Mouse (Mus musculus) layer of hippocampus, adult 9-10 months (tissue): ENCODE data around the gene Aox2.

Experiments
- DNase-seq: peaks from one replicate; pipeline ENCODE4 v3.0.0; 2022; ENCODE audit warnings: low spot score

The Aox2 gene

DNA sequence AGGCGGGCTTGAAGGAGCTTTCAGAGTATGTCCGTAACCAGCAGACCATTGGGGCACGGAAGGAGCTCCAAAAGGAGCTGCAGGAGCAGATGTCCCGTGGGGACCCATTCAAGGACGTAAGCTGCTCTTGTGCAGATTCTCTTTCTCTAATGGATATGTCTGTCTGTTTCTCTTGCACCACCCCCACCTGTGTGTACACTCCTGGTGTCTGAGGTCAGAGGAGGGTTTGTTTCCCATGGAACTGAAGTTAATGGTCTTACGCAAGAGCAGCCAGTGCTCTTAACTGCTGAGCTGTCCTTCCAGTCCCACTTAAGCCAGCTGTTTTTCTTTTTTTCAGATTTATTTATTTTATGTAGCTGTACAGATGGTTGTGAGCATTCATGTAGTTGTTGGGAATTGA is 123.3 kb downstream of the Aox2 start:
- DNase-seq, result no peak

DNA sequence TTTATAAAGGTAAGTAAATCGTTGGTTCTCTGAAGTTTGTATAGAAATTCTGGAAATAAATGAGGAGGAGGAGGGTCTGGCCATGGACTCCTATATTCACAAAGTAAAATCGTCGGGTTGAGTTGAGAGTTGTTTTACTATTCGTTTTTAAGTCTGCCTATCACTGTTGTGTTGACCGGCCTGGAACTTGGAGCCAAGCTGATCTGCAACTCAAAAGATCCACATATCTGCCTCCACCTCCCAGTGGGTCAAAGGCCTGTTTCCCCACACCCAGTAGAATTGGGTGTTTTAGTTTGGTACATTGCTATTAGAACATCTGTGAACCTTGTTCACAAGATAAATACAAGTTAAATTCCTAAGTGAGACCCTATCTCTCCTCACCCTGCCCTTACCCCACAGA is 125.6 kb downstream of the Aox2 start:
- DNase-seq, result no peak

DNA sequence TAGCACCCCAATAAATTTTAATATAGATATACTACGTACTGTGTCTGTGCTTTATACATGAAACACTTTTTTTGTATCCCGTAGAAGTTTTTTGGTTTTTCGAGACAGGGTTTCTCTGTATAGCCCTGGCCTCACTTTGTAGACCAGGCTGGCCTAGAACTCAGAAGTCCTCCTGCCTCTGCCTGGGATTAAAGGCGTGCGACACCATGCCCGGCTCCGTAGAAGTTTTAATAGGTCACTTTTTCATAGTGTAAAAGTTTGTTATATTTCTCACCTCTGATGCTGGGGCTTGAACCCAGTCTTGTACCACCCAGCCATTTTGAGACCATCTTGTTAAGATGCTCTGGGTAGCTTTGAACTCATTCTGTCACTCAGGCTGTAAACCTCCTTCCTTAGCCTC is 129.2 kb downstream of the Aox2 start:
- no peak for DNase-seq

DNA sequence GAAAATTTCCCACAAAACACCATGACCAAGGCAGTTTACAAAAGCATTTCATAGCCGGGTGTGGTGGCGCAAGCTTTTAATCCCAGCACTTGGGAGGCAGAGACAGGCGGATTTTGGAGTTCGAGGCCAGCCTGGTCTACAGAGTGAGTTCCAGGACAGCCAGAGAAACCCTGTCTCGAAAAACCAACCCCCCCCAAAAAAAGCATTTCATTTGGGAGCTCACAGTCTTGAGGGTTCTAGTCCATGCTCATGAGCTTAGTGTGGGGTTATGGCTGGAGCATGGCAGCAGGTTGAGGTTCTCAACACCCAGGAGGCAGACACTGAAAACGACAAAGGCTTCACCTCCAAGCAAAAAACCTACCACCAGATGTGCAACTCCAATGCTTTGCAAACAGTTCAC is 130.0 kb downstream of the Aox2 start:
- no peak for DNase-seq

DNA sequence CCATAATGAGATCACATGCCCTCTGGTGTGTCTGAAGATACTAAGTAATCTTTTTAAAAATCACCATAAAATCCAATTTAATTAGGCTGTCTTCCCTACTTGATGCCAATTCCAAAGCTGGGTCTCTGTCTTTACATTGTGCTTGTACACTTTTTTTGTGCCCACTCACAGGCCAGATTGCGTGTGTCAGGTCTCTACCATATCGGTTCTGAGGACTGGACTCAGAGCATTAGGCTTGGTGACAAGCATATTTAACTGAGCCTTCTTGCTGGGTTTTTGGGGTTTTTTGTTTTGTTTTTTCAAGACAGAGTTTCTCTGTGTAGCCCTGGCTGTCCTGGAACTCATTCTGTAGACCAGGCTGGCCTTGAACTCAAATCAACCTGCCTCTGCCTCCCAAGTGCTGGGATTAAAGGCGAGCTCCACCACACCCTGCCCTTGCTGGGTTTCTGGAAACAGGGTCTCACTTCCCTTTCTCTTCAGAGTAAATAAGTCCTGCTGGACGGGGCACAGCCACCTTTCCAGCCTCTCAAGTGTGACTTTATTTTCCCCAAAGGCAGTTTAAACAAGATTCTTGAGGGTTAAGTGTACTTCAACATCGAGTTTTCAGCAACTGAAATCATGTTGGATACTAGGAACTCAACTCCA is 131.5 kb downstream of the Aox2 start:
- DNase-seq, result no peak

DNA sequence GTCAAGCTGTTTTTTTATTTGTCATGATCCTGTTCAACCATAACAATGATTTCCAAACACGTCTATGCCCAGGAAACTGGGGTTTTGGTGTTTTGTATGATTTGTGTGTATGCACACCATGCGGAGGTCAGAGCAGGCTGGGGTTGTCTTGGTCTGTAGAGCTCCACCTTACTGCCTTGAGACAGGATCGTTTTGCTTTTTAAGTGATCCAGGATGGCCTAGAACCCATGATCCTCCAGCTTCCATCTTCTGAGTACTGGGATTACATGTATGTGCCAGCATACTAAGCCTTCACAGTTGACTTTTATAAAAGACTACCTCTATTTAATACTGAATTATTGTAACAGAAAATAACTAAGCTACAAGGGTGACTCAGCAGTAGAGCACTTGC is 132.1 kb downstream of the Aox2 start:
- DNase-seq, result no peak

DNA sequence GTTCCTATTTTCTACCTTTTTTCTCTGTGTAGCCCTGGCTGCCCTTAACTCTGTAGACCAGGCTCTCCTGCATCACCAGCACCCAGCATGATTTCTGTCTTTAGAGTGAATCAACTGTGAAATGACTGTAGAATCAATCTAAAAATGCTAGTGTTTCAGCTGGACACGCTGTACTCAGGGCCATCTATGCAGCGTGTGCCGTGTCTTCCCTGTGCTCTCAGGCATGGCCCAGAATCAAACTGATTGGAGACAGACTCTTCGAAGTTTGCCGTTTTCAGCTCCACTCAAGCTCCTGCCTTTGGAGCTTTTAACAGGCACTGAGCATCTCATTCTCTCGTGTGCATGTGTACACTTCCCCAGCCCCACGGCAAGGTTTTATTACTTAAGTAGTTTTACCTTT is 132.7 kb downstream of the Aox2 start:
- DNase-seq, result no peak

DNA sequence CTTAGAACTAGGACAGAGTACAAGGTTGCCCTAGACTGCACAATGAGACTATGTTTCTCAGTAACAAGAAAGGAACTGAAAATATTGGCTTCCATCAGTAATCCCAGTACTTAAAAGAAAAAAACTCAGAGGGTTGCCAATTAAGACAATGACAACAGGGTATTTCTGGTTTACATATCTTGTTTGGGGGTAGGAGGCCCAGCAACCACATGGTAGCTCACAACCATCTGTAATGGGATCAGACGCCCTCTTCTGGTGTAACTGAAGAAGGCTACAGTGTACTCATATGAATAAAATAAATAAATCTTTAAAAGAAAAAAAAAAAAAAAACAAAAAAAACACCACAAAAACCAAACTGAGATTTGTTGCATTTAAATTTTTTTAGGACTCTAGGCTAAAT is 137.3 kb downstream of the Aox2 start:
- DNase-seq, result no peak

DNA sequence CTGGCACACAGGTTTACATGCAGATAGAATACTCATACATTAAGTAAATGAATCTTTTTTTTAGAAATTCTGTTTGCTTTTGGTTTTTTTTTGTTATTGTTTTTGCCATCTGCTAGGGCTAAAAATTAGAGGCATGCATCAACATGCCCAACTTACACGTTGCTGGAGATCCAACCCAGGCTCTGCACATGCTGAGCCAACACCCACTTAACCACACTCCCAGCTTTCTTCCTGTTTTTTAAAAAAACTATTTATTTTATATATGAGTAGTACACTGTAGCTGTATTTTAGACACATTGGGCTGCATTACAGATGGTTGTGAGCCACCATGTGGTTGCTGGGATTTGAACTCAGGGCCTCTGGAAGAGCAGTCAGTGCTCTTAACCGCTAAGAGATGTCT is 137.9 kb downstream of the Aox2 start:
- DNase-seq, result no peak

DNA sequence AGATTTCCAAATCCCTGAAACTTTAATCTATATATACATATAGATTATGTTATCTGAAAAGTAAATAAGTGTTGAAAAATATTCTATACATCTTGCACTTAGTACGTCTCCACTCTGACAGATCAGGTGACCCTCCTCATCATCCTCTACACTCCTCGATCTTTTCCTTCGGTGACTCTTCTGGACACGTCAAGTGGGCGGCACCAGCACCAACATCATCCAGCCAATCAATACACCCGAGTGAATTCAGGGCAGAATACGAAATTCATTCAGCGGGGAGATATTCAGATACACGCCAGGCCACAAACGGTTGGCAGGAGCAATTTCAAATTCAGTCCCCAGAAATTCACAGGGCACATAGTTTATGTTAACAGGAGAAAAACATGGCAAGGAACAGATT is 141.9 kb downstream of the Aox2 start:
- no peak for DNase-seq

DNA sequence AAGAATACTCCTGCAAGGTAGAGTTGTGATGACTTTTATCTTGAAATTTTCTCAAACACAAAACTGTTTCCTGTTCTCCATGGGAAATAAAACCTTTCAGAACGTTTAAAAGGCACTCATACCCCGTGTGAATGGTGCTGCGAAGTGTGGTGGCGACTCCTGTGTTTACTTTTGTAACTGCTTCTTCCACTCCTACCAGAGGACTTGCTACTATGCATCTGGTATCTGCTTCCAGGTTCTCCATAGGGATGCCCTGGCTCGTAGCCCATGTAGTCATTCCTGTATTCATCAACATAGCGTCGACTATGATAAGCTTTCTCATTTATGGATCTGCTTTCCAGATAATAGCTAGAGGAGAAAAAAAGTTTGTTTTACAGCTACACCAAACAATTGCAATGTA is 142.8 kb downstream of the Aox2 start:
- no peak for DNase-seq

DNA sequence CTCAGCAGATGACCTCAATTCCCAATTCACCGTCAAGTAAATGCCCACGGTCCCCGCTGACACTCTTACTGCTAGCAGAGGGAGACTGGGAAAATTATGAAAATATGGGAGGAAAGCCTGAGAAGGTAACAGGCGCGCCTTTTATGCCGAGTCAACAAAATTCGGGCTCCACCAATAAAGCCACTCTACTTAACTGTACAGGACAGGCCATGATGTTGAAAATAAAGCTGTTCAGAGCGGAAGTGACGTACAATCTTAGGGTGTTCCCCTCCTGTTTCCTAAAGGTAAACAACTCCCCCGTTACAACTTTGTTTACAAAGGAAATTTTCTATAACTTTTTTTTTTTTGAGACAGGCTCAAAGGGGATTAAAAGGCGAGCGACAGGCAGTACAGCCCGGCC is 144.8 kb downstream of the Aox2 start:
- no peak for DNase-seq

DNA sequence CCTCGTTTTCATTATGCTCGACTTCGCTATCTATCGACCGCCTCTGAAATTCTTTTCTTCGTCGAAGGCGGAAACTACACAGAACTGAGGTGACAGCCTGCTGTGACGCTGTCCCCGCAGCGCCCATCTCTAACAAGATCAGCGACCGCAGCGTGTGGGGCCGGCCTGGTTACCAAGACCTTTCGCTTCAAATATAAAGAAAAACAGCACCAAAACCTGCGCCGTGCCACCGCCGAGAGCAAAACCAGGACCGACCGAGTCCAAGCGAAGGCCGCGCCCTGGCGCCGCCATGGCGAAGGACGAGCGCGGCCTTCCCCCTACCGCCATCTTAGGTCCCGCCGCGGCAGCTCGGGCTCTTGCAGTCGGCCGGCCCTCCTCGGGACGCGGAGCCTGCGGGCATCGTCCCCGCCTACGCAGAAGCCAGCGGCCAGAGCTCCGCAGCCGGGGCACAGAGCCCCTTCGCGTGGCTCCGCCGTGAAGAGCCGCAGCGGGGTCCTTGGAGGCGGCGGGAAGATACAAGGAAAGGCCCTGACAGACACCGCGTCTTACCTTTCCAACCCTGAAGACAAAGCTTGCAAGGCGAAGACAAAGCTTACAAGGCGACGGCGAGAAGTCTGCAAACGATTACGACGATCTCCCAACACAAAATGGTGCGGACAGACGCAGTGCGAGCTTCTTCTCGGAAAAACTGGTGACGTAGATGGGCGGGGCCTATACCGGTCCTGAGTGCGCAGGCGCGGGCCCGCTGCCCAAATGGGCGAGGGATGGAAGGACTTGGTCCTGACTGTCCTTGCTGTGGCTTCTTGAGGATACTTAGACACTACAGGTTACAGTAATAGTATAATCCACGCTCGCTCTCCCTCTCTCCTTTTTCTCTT is 145.5 kb downstream of the Aox2 start, which contains the start of gene Clk1:
Gene Clk1 (minus strand): TSS at position 696 of the 878 bp plus-strand sequence.
- peak; percentile 94 for DNase-seq

DNA sequence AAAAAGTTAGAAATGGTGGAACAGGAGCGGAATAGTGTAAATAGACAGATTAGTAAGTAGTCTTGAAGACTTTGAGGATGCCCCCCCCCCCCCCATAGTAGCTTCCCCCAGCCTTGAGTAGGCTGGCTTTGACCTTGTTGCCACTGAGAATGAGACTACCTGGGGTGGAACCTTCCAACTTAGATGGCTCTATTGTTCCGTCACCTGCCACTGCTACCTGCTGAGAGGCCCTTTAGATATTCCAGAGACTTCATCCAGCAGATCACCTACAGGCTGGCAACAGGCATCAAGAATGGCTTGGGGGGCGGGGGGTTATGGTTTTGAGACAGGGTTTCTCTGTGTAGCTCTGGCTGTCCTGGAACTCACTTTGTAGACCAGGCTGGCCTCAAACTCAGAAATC is 146.4 kb downstream of the Aox2 start:
- no peak for DNase-seq
